9 mouse cellular contexts compared by ENCODE assay signal in the genomic region with DNA sequence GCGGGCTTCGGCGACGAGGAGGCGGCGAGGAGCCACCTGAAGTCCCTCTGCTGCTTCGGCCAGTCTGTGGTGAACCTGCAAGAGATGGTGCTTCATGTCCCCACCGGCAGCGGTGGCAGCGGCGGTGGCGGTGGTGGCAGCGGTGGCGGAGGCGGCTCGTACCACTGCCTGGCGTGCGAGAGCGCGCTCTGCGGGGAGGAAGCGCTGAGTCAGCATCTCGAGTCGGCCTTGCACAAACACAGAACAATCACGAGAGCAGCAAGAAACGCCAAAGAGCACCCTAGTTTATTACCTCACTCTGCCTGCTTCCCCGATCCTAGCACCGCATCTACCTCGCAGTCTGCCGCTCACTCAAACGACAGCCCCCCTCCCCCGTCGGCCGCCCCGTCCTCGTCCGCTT.
DNase-seq lines count a peak whose midpoint lies in the region; ATAC-seq lines count a peak whose summit lies in the region.
"Had no signal": no experiment of that assay in that cellular context is flagged by ENCODE, and none has a peak within 500 bp of the region (broad histone marks: within the 10 kb centered on the region; RNA-seq: fewer than 3 reads in every experiment).

No protein-coding gene starts in this region.

- no peaks in the 10 kb centered on the region for H3K27me3 ChIP-seq in heart, embryonic 11.5 days (ENCODE audit: control insufficient read depth, insufficient read depth, low read length)
- no peaks in the 10 kb centered on the region for H3K27me3 ChIP-seq in hindbrain, embryonic 16.5 days (replicated peaks; ENCODE audit: control insufficient read depth, insufficient read depth, low read length)

- H3K9ac ChIP-seq in heart, embryonic 11.5 days (ENCODE audit: low read depth, low read length): 0 out of 2 replicates have a peak overlapping the region, but pooled peaks have one; percentile 16
- peak overlapping the region; percentile 9; the same call in 1 of the 2 replicates for H3K9ac ChIP-seq in hindbrain, embryonic 16.5 days (ENCODE audit: low read depth, low read length)

- peak overlapping the region; percentile 53 for H3K4me2 ChIP-seq in heart, embryonic 11.5 days
- H3K4me2 ChIP-seq in hindbrain, embryonic 16.5 days (ENCODE audit: low read length): peak overlapping the region; percentile 43

- H3K4me1 ChIP-seq in heart, embryonic 11.5 days (ENCODE audit: control insufficient read depth, insufficient read depth, low read length): no peaks in the 10 kb centered on the region
- no peaks in the 10 kb centered on the region for H3K4me1 ChIP-seq in hindbrain, embryonic 16.5 days (ENCODE audit: control insufficient read depth, insufficient read depth, low read depth, low read length)

- peaks cover 29% of the 10 kb centered on the region for H3K36me3 ChIP-seq in heart, embryonic 11.5 days (ENCODE audit: control insufficient read depth, insufficient read depth, low read length)
- H3K36me3 ChIP-seq in hindbrain, embryonic 16.5 days (ENCODE audit: control insufficient read depth, insufficient read depth, low read length): peaks cover 15% of the 10 kb centered on the region

- WGBS in heart, embryonic 11.5 days (ENCODE audit: insufficient replicate concordance): 62% methylated on average over 37 of the region's 37 CpGs
- WGBS in hindbrain, embryonic 16.5 days: 50% methylated on average over 37 of the region's 37 CpGs

- peak overlapping the region; percentile 30 for H3K4me3 ChIP-seq in heart, embryonic 11.5 days (ENCODE audit: low read depth, low read length)
- H3K4me3 ChIP-seq in hindbrain, embryonic 16.5 days (ENCODE audit: low read length): peak overlapping the region; percentile 34

- DNase-seq in heart, postnatal 36 days: no peak
- peak; percentile 37 for DNase-seq in right cerebral cortex, postnatal 14 days
- no peak for DNase-seq in right cerebral cortex, postnatal 36 days (ENCODE audit: low spot score in 2 of 2)
- DNase-seq in thymus, postnatal 25 days: peak; percentile 24
- no peak for DNase-seq in gastrocnemius, postnatal 36 days
- DNase-seq in gastrocnemius, postnatal 25 days: no peak
- DNase-seq: gastrocnemius, postnatal 14 days had no signal

- intact Hi-C loops in heart, postnatal 36 days (cut with DNase I): no loop called here
- intact Hi-C loops in gastrocnemius, postnatal 36 days (cut with DNase I): no loop called here

- H3K9me3 ChIP-seq in heart, embryonic 11.5 days (replicated peaks; ENCODE audit: control insufficient read depth, low read length): no peaks in the 10 kb centered on the region
- H3K9me3 ChIP-seq in hindbrain, embryonic 16.5 days (ENCODE audit: control insufficient read depth, low read length): peaks cover 5% of the 10 kb centered on the region; the same call in 1 of the 2 replicates

- no peak for ATAC-seq in heart, embryonic 11.5 days (replicated peaks; ENCODE audit: insufficient number of reproducible peaks, low FRiP score, low TSS enrichment)
- no peak for ATAC-seq in hindbrain, embryonic 16.5 days

- no peak overlapping the region for H3K27ac ChIP-seq in heart, embryonic 11.5 days (ENCODE audit: low read depth, low read length)
- no peak overlapping the region for H3K27ac ChIP-seq in hindbrain, embryonic 16.5 days (ENCODE audit: low read depth, low read length)

Comparison
In these comparisons a context has a peak if more than half of its experiments do, and no peak if none do; other contexts are left out.
1. DNase-seq: peak in right cerebral cortex, postnatal 14 days (single experiment) and thymus, postnatal 25 days (single experiment); none in heart, postnatal 36 days (0 of 2), right cerebral cortex, postnatal 36 days (0 of 2), gastrocnemius, postnatal 36 days (0 of 2) and gastrocnemius, postnatal 25 days (single experiment).